Mouse (Mus musculus) small intestine, adult 2 months (tissue): ENCODE data around the gene Spsb3. TPM values are rescaled to one million over a fixed set of nuclear protein-coding genes. Genes with fewer than 3 reads are reported as not detected.

Source experiments
- H3K27ac ChIP-seq: fragments of 200-500 bp; 2 replicates; pipeline ENCODE4 v1.5.1; 2012; ENCODE audit warnings: low read depth, low read length, control low read depth, inconsistent platforms; ENCODE audit not compliant: insufficient read depth
- H3K27me3 ChIP-seq: fragments of 200-500 bp; 2 replicates; pipeline ENCODE4 v1.6.1; 2012; ENCODE audit warnings: mild to moderate bottlenecking, moderate library complexity, low read length, inconsistent platforms; ENCODE audit not compliant: control insufficient read depth, insufficient read depth
- H3K36me3 ChIP-seq: fragments of 200-500 bp; 2 replicates; pipeline ENCODE4 v1.6.1; 2012; ENCODE audit warnings: mild to moderate bottlenecking, low read length, control low read depth, inconsistent platforms; ENCODE audit not compliant: control insufficient read depth, insufficient read depth
- H3K4me1 ChIP-seq: fragments of 200-500 bp; 2 replicates; pipeline ENCODE4 v1.6.1; 2012; ENCODE audit warnings: low read length, inconsistent platforms, mixed read lengths; ENCODE audit not compliant: control insufficient read depth, insufficient read depth, insufficient read length
- H3K4me3 ChIP-seq: fragments of 200-500 bp; 2 replicates; pipeline ENCODE4 v1.5.1; 2012; ENCODE audit warnings: low read depth, mild to moderate bottlenecking, control low read depth, inconsistent platforms, low read length, moderate library complexity
- CTCF ChIP-seq: fragments of 200-500 bp; IDR thresholded peaks from 2 replicates; pipeline ENCODE4 v1.5.1; 2012; ENCODE audit warnings: low read depth, mild to moderate bottlenecking, control low read depth, inconsistent platforms, low read length, moderate library complexity, mixed read lengths; ENCODE audit not compliant: insufficient replicate concordance, insufficient read length; ENCODE audit errors: extremely low read depth
- POLR2A ChIP-seq: fragments of 200-500 bp; IDR thresholded peaks from 2 replicates; pipeline ENCODE4 v1.6.1; 2012; ENCODE audit warnings: low read depth, mild to moderate bottlenecking, control low read depth, inconsistent platforms, low read length, moderate library complexity
- WGBS: fragments of 180-500 bp; shearing (Covaris S2); methylation state at CpG from one replicate; pipeline ENCODE4 v1.1.7; 2018; 5-methylcytosine and 5-hydroxymethylcytosine counted together
- polyA plus RNA-seq: library from polyadenylated mRNA; depleted of rRNA; stranded (reverse); fragments of >200 nt; gene quantifications from 2 replicates; pipeline ENCODE4 v1.2.3, GENCODE M21; 2012

The Spsb3 gene
- polyA plus RNA-seq, 1 experiment = 88.1 TPM

GRCm38 (mm10) chr17:24857831-24858470 lies 28.5 kb upstream of the Spsb3 start:
- TF ChIP-seq CTCF = no peak
- TF ChIP-seq POLR2A = no peak
- H3K4me1 ChIP-seq = no peaks in the 10 kb centered on the region
- peaks cover 70% of the 10 kb centered on the region for H3K36me3 ChIP-seq
- H3K4me3 ChIP-seq = no peak overlapping the region
- 81% methylated on average over 8 of the region's 8 CpGs for WGBS
- no peaks in the 10 kb centered on the region for H3K27me3 ChIP-seq
- H3K27ac ChIP-seq = no peak overlapping the region

- Histone ChIP-seq H3K4me3 (no peak overlapping the region), H3K27ac (no peak overlapping the region), H3K36me3 (peaks cover 71% of the 10 kb centered on the region), H3K4me1 (no peaks in the 10 kb centered on the region), H3K27me3 (no peaks in the 10 kb centered on the region)
- TF ChIP-seq CTCF (no peak), POLR2A (no peak)
- 86% methylated on average over 6 of the region's 6 CpGs for WGBS
Observed at GRCm38 (mm10) chr17:24858967-24859366, 27.5 kb upstream of the Spsb3 start.

GRCm38 (mm10) chr17:24860076-24860475 lies 26.4 kb upstream of the Spsb3 start:
- no peak overlapping the region for H3K4me3 ChIP-seq
- no peaks in the 10 kb centered on the region for H3K4me1 ChIP-seq
- H3K36me3 ChIP-seq = peaks cover 72% of the 10 kb centered on the region
- no peaks in the 10 kb centered on the region for H3K27me3 ChIP-seq
- H3K27ac ChIP-seq = no peak overlapping the region
- 90% methylated on average over 8 of the region's 8 CpGs for WGBS
- TF ChIP-seq CTCF = no peak
- no peak for TF ChIP-seq POLR2A

- Histone ChIP-seq H3K36me3 (peaks cover 66% of the 10 kb centered on the region), H3K4me1 (no peaks in the 10 kb centered on the region), H3K27ac (no peak overlapping the region), H3K27me3 (no peaks in the 10 kb centered on the region), H3K4me3 (no peak overlapping the region)
- TF ChIP-seq CTCF (no peak), POLR2A (no peak)
- 99% methylated on average over 3 of the region's 3 CpGs for WGBS
Observed at GRCm38 (mm10) chr17:24861785-24862184, 24.7 kb upstream of the Spsb3 start.

GRCm38 (mm10) chr17:24865776-24866175 lies 20.7 kb upstream of the Spsb3 start, which contains the start of gene Igfals:
TSS of gene Igfals (plus strand) at chr17:24865997.
- no peaks in the 10 kb centered on the region for H3K27me3 ChIP-seq
- no peak within 1 kb of the TSS for H3K4me3 ChIP-seq
- TF ChIP-seq POLR2A = no peak
- no peak for TF ChIP-seq CTCF
- H3K27ac ChIP-seq = no peak within 1 kb of the TSS
- WGBS = 95% methylated on average over 8 of the region's 8 CpGs
- H3K4me1 ChIP-seq = no peaks in the 10 kb centered on the region
- H3K36me3 ChIP-seq = peaks cover 44% of the 10 kb centered on the region

- H3K4me3 ChIP-seq = no peak overlapping the region
- H3K4me1 ChIP-seq = no peaks in the 10 kb centered on the region
- no peak overlapping the region for H3K27ac ChIP-seq
- TF ChIP-seq POLR2A (no peak), CTCF (no peak)
- peaks cover 29% of the 10 kb centered on the region for H3K36me3 ChIP-seq
- H3K27me3 ChIP-seq = no peaks in the 10 kb centered on the region
- 92% methylated on average over 10 of the region's 10 CpGs for WGBS
Observed at GRCm38 (mm10) chr17:24867914-24868313, 18.5 kb upstream of the Spsb3 start.

GRCm38 (mm10) chr17:24873695-24874404 lies 12.6 kb upstream of the Spsb3 start:
- no peak overlapping the region for H3K27ac ChIP-seq
- H3K4me3 ChIP-seq = no peak overlapping the region
- peaks cover 8% of the 10 kb centered on the region for H3K4me1 ChIP-seq
- TF ChIP-seq CTCF (no peak), POLR2A (no peak)
- WGBS = 67% methylated on average over 4 of the region's 4 CpGs
- H3K36me3 ChIP-seq = no peaks in the 10 kb centered on the region
- no peaks in the 10 kb centered on the region for H3K27me3 ChIP-seq
